ENCODE assay signal across 8 mouse cellular contexts in genomic region chr19:29047334-29048170, GRCm38 (mm10). TPM values are rescaled to one million over a fixed set of nuclear protein-coding genes. Genes with fewer than 3 reads are reported as not detected.
DNase-seq lines count a peak whose midpoint lies in the region; ATAC-seq lines count a peak whose summit lies in the region.

Ak3 (minus strand) TSS chr19:29047961.

- no peaks in the 10 kb centered on the region for H3K36me3 ChIP-seq in embryonic facial prominence, embryonic 10.5 days (replicated peaks)
- no peaks in the 10 kb centered on the region for H3K36me3 ChIP-seq in intestine, embryonic 16.5 days (ENCODE audit: control insufficient read depth, insufficient read depth, low read length)

- under 1% methylated on average over 68 of the region's 68 CpGs for WGBS in embryonic facial prominence, embryonic 10.5 days
- under 1% methylated on average over 59 of the region's 68 CpGs for whole genome bisulfite sequencing in intestine, embryonic 16.5 days

- intact Hi-C loops in left cerebral cortex, postnatal 36 days (cut with DNase I) = no loop called here

- H3K4me2 ChIP-seq in intestine, embryonic 16.5 days (ENCODE audit: low read depth, low read length) = peak within 1 kb of the TSS; percentile 61

- no peaks in the 10 kb centered on the region for H3K27me3 ChIP-seq in embryonic facial prominence, embryonic 10.5 days (replicated peaks; ENCODE audit: low read depth, poor library complexity, severe bottlenecking)
- no peaks in the 10 kb centered on the region for H3K27me3 ChIP-seq in intestine, embryonic 16.5 days (replicated peaks; ENCODE audit: control insufficient read depth, insufficient read depth, low read length)

- no peaks in the 10 kb centered on the region for H3K9me3 ChIP-seq in embryonic facial prominence, embryonic 10.5 days
- no peaks in the 10 kb centered on the region for H3K9me3 ChIP-seq in intestine, embryonic 16.5 days (ENCODE audit: control insufficient read depth, low read length)

- peak; percentile 89 for DNase-seq in adrenal gland, postnatal 10 days
- peak; percentile 82 for DNase-seq in embryonic facial prominence, embryonic 10.5 days (ENCODE audit: low spot score)
- no peak for DNase-seq in gonadal fat pad, adult 2 months (ENCODE audit: low read depth)
- peak; percentile 77 to 82 for DNase-seq in left cerebral cortex, postnatal 36 days (ENCODE audit: low spot score in 2 of 2)
- DNase-seq in mesoderm, embryonic 11.5 days (ENCODE audit: low read depth, low spot score) = peak; percentile 66
- peak; percentile 51 to 63 for DNase-seq in right cerebral cortex, postnatal 36 days (ENCODE audit: low spot score in 2 of 2)
- peak; percentile 79 to 80 for DNase-seq in urinary bladder, postnatal 4 days (ENCODE audit: low spot score in 2 of 2)

- peaks cover 45% of the 10 kb centered on the region for H3K4me1 ChIP-seq in embryonic facial prominence, embryonic 10.5 days
- peaks cover 14% of the 10 kb centered on the region for H3K4me1 ChIP-seq in intestine, embryonic 16.5 days (ENCODE audit: control insufficient read depth, insufficient read depth, low read length)

- peak within 1 kb of the TSS; percentile 77 for H3K4me3 ChIP-seq in embryonic facial prominence, embryonic 10.5 days
- peak within 1 kb of the TSS; percentile 95 for H3K4me3 ChIP-seq in intestine, embryonic 16.5 days (ENCODE audit: low read length)

- peak within 1 kb of the TSS; percentile 95 for H3K27ac ChIP-seq in embryonic facial prominence, embryonic 10.5 days (replicated peaks)
- H3K27ac ChIP-seq in intestine, embryonic 16.5 days (ENCODE audit: low read length) = peak within 1 kb of the TSS; percentile 79

- peak within 1 kb of the TSS; percentile 98 for H3K9ac ChIP-seq in intestine, embryonic 16.5 days (ENCODE audit: low read depth, low read length)

- ATAC-seq in intestine, embryonic 16.5 days = peak; percentile 87

RNA-seq across cellular contexts. Expression of gene Ak3, which starts in this region (rescaled TPM):
- 100 to 1,000 TPM; 194 to 208 TPM for total RNA-seq in adrenal gland, postnatal 10 days (2021)
- 71.7 and 73.8 TPM in 2 replicates for polyA plus RNA-seq in embryonic facial prominence, embryonic 10.5 days (2016; fragmentation: Nextera tagmentation; extraction: Ambion mirVana)
- 102 and 125 TPM in 2 replicates for polyA plus RNA-seq in gonadal fat pad, adult 2 months (2012; rRNA removed)
- polyA plus RNA-seq in intestine, embryonic 16.5 days (2015; fragmentation: Nextera tagmentation; extraction: Ambion mirVana) = 104 and 115 TPM in 2 replicates
- 10 to 100 TPM; 56.1 to 59.5 TPM for total RNA-seq in left cerebral cortex, postnatal 36 days (2021)
